Mouse (Mus musculus): Measurements from ENCODE around the gene U2af2. TPM values are rescaled to one million over a fixed set of nuclear protein-coding genes. Genes with fewer than 3 reads are reported as not detected.
"Not testable (repeated sequence)": the region's sequence is repeated elsewhere in the genome, so short reads cannot be mapped to it uniquely, and the experiment has no call there.

U2af2 gene
- polyA plus RNA-seq, 1 experiment from 2014 or later, result 118 TPM

GRCm38 (mm10) chr7:5058631-5059030, 3.3 kb upstream of the U2af2 start:
- peaks cover 47% of the 10 kb centered on the region for H3K27me3 ChIP-seq (replicated peaks)
- ATAC-seq (ENCODE audit: insufficient read depth, low FRiP score, low read depth), result no peak
- H3K4me3 ChIP-seq (replicated peaks), result no peak overlapping the region
- no peaks in the 10 kb centered on the region for H3K36me3 ChIP-seq
- H3K4me2 ChIP-seq, result no peak overlapping the region
- peaks cover 29% of the 10 kb centered on the region for H3K4me1 ChIP-seq
- H3K9me3 ChIP-seq, result no peaks in the 10 kb centered on the region
- no peak overlapping the region for H3K27ac ChIP-seq
- H3K9ac ChIP-seq, result no peak overlapping the region
- 86% methylated on average over 1 of the region's 1 CpGs for WGBS

- no peak overlapping the region for H3K9ac ChIP-seq
- H3K4me1 ChIP-seq, result peaks cover 31% of the 10 kb centered on the region
Measured at GRCm38 (mm10) chr7:5059421-5059820, 2.5 kb upstream of the U2af2 start.

DNA sequence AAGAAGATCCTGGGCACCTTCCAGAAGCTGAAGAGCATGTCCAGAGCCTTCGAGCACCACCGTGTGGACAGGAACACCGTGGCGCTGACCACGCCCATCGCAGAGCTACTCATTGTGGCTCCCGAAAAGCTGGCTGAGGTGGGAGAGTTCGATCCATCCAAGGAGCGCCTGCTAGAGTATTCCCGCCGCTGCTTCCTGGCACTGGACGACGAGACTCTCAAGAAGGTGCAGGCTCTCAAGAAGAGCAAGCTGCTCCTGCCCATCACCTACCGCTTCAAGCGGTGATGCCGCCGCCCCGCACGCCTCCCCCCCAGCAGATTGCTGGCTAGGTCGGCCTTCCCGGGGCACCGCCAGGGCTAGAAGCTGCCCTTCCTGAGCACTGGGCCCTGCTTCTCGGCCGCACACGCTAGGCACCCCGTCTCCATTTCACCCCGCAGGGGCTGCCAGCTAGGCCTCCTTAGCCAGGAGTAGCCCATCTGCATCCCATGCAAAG, 1.7 kb upstream of the U2af2 start:
- peak overlapping the region; percentile 40; the same call in 1 of the 2 replicates for H3K9ac ChIP-seq
- peak overlapping the region; percentile 75 for H3K4me2 ChIP-seq
- no peaks in the 10 kb centered on the region for H3K36me3 ChIP-seq
- H3K4me3 ChIP-seq (replicated peaks), result peak overlapping the region; percentile 56
- 2% methylated on average over 27 of the region's 27 CpGs for WGBS
- peaks cover 32% of the 10 kb centered on the region for H3K4me1 ChIP-seq
- peaks cover 30% of the 10 kb centered on the region for H3K27me3 ChIP-seq (replicated peaks)
- H3K9me3 ChIP-seq, result no peaks in the 10 kb centered on the region
- no peak for ATAC-seq (ENCODE audit: insufficient read depth, low FRiP score, low read depth)
- peak overlapping the region; percentile 100 for H3K27ac ChIP-seq

More at GRCm38 (mm10) chr7:5059421-5059820, 2.5 kb upstream of the U2af2 start:
- no peak overlapping the region for H3K4me2 ChIP-seq
- no peak overlapping the region for H3K4me3 ChIP-seq (replicated peaks)
- H3K36me3 ChIP-seq, result no peaks in the 10 kb centered on the region
- 86% methylated on average over 12 of the region's 12 CpGs for WGBS
- no peaks in the 10 kb centered on the region for H3K9me3 ChIP-seq
- H3K27me3 ChIP-seq (replicated peaks), result peaks cover 39% of the 10 kb centered on the region
- H3K27ac ChIP-seq, result no peak overlapping the region
- ATAC-seq (ENCODE audit: insufficient read depth, low FRiP score, low read depth), result no peak

DNA sequence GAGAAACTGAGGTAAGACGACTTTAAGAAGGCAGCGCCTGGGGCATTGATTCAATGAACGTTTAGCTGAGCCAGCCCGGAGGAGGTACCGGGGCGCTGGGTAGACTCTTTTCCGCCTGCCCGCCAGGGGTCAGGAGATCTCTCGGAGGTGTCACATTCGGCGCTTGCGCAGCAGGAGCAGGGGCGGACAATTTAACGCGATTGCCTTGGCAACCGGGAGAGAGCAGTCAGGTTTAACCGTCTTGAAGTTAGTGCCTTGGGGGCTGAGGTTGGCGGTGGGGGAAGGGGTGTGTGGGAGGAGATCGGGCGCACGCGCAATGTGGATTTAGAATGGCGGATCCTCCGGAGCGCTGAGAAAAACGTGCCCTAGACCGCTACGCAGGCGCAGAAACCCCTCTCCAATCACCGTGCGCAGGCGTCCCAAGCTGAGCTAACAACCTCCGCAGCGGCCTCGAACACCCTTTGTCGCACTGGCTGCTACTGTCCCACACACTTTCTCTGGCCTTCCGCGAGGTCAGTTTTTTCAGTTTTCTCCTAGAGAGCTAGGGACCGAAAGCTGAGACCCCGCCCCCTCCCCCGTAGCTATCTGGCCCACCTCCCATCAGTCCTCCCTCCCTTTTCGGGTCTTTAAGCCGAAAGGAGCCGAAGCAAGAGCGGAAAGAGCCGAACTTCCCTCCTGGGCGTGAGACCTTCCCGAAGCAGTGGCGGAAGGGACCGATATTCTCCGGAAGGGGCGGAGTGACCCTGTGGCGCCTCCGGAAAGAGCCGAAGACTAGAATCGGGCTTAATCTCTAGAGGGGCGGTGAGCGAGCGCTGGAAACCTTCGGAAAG, 784 bp upstream of the U2af2 start:
- peak; percentile 90 for ATAC-seq (ENCODE audit: insufficient read depth, low FRiP score, low read depth)
- peaks cover 37% of the 10 kb centered on the region for H3K4me1 ChIP-seq
- peak overlapping the region; percentile 87 for H3K9ac ChIP-seq
- peak overlapping the region; percentile 100 for H3K27ac ChIP-seq
- H3K27me3 ChIP-seq (replicated peaks), result peaks cover 22% of the 10 kb centered on the region
- whole genome bisulfite sequencing, result under 1% methylated on average over 60 of the region's 60 CpGs
- H3K36me3 ChIP-seq, result no peaks in the 10 kb centered on the region; the same call in 1 of the 2 replicates
- H3K9me3 ChIP-seq, result no peaks in the 10 kb centered on the region
- H3K4me3 ChIP-seq (replicated peaks), result peak overlapping the region; percentile 56
- H3K4me2 ChIP-seq, result peak overlapping the region; percentile 75

DNA sequence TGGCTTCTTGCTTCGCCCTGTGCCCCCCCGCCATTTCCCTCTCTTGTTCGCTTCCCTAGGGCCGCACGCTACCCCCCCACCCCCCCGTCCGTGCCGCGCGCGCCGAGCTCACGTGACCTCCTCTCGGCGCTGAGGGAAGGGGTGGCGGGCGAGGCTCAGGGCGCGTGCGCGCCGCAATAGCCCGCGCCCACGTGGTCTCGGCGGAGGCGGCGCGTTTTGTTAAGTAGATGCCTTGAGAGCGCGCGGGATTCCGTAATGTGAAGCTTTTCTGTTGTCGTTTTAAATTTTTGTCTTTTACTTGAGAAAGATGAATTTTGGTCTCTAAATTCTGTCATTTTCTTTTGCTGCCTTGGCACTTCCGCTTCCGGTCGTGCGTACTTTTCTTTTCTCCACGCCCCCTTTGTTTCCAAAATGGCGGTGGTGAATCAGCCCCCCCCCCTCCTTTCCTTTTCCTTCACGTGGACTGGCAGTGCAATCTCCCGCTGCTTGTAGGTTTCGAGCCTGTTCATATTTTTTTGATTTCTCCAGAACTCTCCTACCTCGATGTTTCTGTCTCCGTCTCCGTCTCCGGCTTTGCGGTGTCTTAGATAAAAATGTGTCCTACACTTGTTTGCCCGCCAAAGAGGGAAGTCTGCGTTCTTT, 538 bp downstream of the U2af2 start:
- Histone ChIP-seq H3K27ac (peak overlapping the region; percentile 100), H3K27me3 (replicated peaks) (peaks cover 11% of the 10 kb centered on the region), H3K9me3 (no peaks in the 10 kb centered on the region), H3K4me3 (replicated peaks) (peak overlapping the region; percentile 56), H3K36me3 (peaks cover 10% of the 10 kb centered on the region; the same call in 1 of the 2 replicates), H3K4me1 (peaks cover 34% of the 10 kb centered on the region), H3K4me2 (peak overlapping the region; percentile 64), H3K9ac (peak overlapping the region; percentile 56)
- ATAC-seq (ENCODE audit: insufficient read depth, low FRiP score, low read depth), result peak; percentile 49
- WGBS, result under 1% methylated on average over 47 of the region's 51 CpGs

DNA sequence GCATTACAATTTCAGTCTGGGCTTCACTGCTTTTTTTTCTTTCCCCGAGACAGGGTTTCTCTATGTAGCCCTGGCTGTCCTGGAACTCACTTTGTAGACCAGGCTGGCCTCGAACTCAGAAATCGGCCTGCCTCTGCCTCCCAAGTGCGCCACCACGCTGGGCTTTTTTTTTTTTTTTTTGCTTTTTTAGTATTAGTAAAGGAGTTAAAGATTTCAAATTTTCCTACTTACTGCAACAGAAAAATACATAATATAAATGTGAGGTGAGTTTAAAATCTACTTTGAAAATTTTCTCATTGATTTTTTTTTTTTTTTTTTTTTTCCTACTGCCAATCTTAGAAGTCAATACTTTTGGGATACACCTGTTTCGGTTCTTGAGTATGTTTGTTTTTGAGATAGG, 2.9 kb downstream of the U2af2 start:
- no peak overlapping the region for H3K4me3 ChIP-seq (replicated peaks)
- no peak overlapping the region for H3K27ac ChIP-seq
- whole genome bisulfite sequencing, result 87% methylated on average over 6 of the region's 6 CpGs

GRCm38 (mm10) chr7:5073586-5073985, 11.6 kb downstream of the U2af2 start:
- H3K9ac ChIP-seq, result no peak overlapping the region
- H3K27ac ChIP-seq, result no peak overlapping the region
- no peak for ATAC-seq (ENCODE audit: insufficient read depth, low FRiP score, low read depth)
- H3K4me1 ChIP-seq, result no peaks in the 10 kb centered on the region
- 69% methylated on average over 1 of the region's 1 CpGs for whole genome bisulfite sequencing
- no peaks in the 10 kb centered on the region for H3K9me3 ChIP-seq
- no peaks in the 10 kb centered on the region for H3K27me3 ChIP-seq (replicated peaks)
- H3K36me3 ChIP-seq, result peaks cover 78% of the 10 kb centered on the region
- H3K4me2 ChIP-seq, result no peak overlapping the region
- no peak overlapping the region for H3K4me3 ChIP-seq (replicated peaks)

More for the DNA sequence above, 2.9 kb downstream of the U2af2 start:
- Histone ChIP-seq H3K9ac (no peak overlapping the region), H3K4me1 (peaks cover 30% of the 10 kb centered on the region), H3K27me3 (replicated peaks) (no peaks in the 10 kb centered on the region), H3K4me2 (no peak overlapping the region), H3K9me3 (no peaks in the 10 kb centered on the region), H3K36me3 (peaks cover 32% of the 10 kb centered on the region)
- ATAC-seq (ENCODE audit: insufficient read depth, low FRiP score, low read depth), result no peak

DNA sequence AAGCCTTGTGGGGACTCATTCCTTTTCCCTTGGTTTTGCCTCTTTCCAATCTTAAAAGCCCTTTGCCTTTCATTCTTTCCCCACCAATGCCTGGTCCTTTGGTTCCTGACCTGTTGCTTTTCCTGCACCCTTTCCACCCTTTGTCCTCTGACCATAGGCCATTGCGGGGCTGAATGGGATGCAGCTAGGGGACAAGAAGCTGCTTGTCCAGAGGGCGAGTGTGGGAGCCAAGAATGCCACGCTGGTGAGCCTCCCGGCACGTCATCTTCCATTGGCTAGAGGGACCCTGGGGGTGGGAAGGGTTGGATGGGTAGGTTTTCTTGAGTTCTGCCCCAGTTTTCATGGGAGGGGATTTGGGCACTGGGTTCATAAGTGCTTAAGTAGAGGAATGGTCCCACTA, 13.0 kb downstream of the U2af2 start:
- H3K4me1 ChIP-seq, result no peaks in the 10 kb centered on the region
- no peaks in the 10 kb centered on the region for H3K9me3 ChIP-seq
- no peak for ATAC-seq (ENCODE audit: insufficient read depth, low FRiP score, low read depth)
- no peak overlapping the region for H3K27ac ChIP-seq
- no peaks in the 10 kb centered on the region for H3K27me3 ChIP-seq (replicated peaks)
- H3K9ac ChIP-seq, result no peak overlapping the region
- WGBS, result 97% methylated on average over 5 of the region's 5 CpGs
- no peak overlapping the region for H3K4me3 ChIP-seq (replicated peaks)
- H3K4me2 ChIP-seq, result no peak overlapping the region
- H3K36me3 ChIP-seq, result peaks cover 68% of the 10 kb centered on the region

- WGBS, result 72% methylated on average over 2 of the region's 2 CpGs
- no peaks in the 10 kb centered on the region for H3K27me3 ChIP-seq (replicated peaks)
- H3K9ac ChIP-seq, result no peak overlapping the region
- ATAC-seq (ENCODE audit: insufficient read depth, low FRiP score, low read depth), result no peak
- H3K9me3 ChIP-seq, result no peaks in the 10 kb centered on the region
- no peak overlapping the region for H3K27ac ChIP-seq
- H3K4me2 ChIP-seq, result no peak overlapping the region
- H3K4me1 ChIP-seq, result peaks cover 9% of the 10 kb centered on the region
- peaks cover 51% of the 10 kb centered on the region for H3K36me3 ChIP-seq
- H3K4me3 ChIP-seq (replicated peaks), result no peak overlapping the region
Measured at GRCm38 (mm10) chr7:5076931-5077330, 15.0 kb downstream of the U2af2 start.

GRCm38 (mm10) chr7:5079365-5080009, 17.5 kb downstream of the U2af2 start:
- H3K4me2 ChIP-seq, result peak overlapping the region; percentile 78
- WGBS, result 42% methylated on average over 9 of the region's 13 CpGs
- not testable (repeated sequence) for H3K9ac ChIP-seq; H3K9me3 ChIP-seq; H3K27me3 ChIP-seq (replicated peaks)
- peak overlapping the region; percentile 86 for H3K4me3 ChIP-seq (replicated peaks)
- peak overlapping the region; percentile 95; the same call in 1 of the 2 replicates for H3K27ac ChIP-seq
- H3K36me3 ChIP-seq, result peaks cover 45% of the 10 kb centered on the region
- H3K4me1 ChIP-seq, result peaks cover 12% of the 10 kb centered on the region
- ATAC-seq (ENCODE audit: insufficient read depth, low FRiP score, low read depth), result peak; percentile 9; the same call in 1 of the 2 replicates

GRCm38 (mm10) chr7:5080010-5080751, 18.2 kb downstream of the U2af2 start, which contains the start of gene Epn1:
Gene Epn1, plus strand, starts transcription at chr7:5080235.
- Histone ChIP-seq H3K27ac (peak within 1 kb of the TSS; percentile 95), H3K9ac (peak within 1 kb of the TSS; percentile 87), H3K4me3 (replicated peaks) (peak within 1 kb of the TSS; percentile 86), H3K9me3 (no peaks in the 10 kb centered on the region), H3K27me3 (replicated peaks) (no peaks in the 10 kb centered on the region), H3K4me2 (peak within 1 kb of the TSS; percentile 78), H3K4me1 (peaks cover 12% of the 10 kb centered on the region), H3K36me3 (peaks cover 40% of the 10 kb centered on the region)
- WGBS, result 1% methylated on average over 74 of the region's 81 CpGs
- ATAC-seq (ENCODE audit: insufficient read depth, low FRiP score, low read depth), result peak; percentile 96

Data from stomach, embryonic 15.5 days (tissue).